Mouse (Mus musculus) liver, adult 2 months (tissue): Measurements from ENCODE around the gene Atxn7l1.

ENCODE experiments used
- CTCF ChIP-seq: fragments of 200-500 bp; IDR thresholded peaks from 2 replicates; pipeline ENCODE4 v1.5.1; 2011; ENCODE audit warnings: low read depth, low read length, control low read depth
- POLR2A ChIP-seq: fragments of 200-500 bp; IDR thresholded peaks from 2 replicates; pipeline ENCODE4 v1.6.1; 2011; ENCODE audit warnings: low read length, control low read depth; ENCODE audit not compliant: insufficient read depth; ENCODE audit errors: extremely low read depth

DNA sequence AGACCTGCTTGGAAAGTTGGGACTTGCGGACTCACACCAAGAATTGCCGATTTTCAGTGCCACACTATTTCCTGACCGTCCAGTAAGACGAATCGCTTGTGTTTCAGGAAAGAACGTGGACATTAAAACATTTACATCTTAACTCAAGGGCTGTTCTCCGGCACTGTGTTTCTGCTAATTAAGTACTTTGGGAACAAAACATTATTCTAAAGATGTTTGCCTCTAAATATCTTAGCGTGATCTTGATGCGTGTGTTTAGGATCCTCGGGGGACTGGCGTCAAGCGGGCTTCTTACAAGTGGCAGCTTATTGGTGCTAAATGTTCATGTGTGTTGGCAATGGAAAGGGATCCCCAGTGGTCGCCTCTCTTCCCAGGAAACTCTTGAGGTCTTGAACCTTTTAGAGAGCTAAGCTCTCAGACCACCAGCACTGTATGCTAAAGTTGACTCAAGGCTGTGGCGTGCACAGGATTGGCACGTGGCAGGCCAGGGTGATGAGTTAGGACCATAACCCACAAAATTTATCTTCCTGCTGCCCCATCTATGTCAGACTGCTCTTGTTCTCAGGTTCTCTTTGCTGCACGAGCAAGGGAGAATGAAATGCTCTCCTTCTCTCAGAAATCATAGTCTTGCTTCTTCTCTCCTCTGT lies 2.2 kb downstream of the Atxn7l1 start:
- TF ChIP-seq POLR2A (no peak), CTCF (no peak)
